Mouse (Mus musculus) megakaryocyte, embryonic 14.5 days (primary cell): ENCODE results near the gene Aqp2.

Experiments used
- FLI1 ChIP-seq: IDR thresholded peaks from 2 replicates; pipeline ENCODE4 v1.6.1; 2012; ENCODE audit warnings: low read length, inconsistent platforms, mixed read lengths
- GATA1 ChIP-seq: IDR thresholded peaks from 3 replicates; pipeline ENCODE4 v1.6.1; 2012; ENCODE audit warnings: mixed read lengths, low read length, inconsistent platforms, borderline replicate concordance

GRCm38 (mm10) chr15:99606515-99606914 is 27.7 kb downstream of the Aqp2 start:
- no peak for TF ChIP-seq GATA1
- TF ChIP-seq FLI1 = no peak
